Mouse (Mus musculus): ENCODE measurements around the gene Ddx39. TPM values are rescaled to one million over a fixed set of nuclear protein-coding genes. Genes with fewer than 3 reads are reported as not detected.

Gene Ddx39
- polyA plus RNA-seq, 1 experiment from 2014 or later: 215 TPM

DNA sequence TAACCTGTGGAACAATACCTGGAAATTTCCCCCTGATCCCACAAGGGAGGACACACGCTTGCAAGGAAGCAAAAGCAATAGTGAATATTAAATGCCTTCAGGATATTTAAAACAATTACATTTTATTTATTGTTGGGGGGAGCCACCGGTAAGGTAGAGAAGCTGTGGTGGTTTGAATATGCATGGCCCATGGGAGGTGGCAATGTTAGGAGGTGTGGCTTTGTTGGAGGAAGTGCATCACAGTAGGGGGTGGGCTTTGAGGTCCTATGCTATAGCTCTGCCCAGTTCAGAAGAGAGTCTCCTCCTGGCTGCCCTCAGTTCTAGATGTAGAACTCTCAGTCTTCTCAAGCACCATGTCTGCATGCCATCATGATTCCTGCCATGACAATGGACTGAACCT is 49.7 kb downstream of the Ddx39 start:
- 86% methylated on average over 2 of the region's 2 CpGs for WGBS

DNA sequence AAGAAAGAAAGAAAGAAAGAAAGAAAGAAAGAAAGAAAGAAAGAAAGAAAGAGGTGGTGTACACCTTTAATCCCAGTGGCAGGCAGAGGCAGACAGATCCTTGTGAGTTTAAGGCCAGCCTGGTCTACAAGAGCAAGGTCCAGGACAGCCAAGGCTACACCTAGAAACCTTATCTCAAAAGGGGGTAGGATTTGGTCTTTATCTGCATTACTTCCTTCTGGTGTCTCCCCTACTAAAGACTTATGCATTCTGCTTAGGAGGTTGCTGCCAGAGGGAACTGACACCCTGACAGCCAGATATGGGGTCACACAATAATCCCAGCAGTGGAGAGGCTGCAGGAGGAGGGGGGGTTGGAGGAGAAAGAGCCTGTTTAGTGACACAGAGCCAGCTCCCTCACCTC is 50.7 kb downstream of the Ddx39 start:
- ATAC-seq: no peak
- no peak overlapping the region for H3K9ac ChIP-seq
- H3K9me3 ChIP-seq: no peaks in the 10 kb centered on the region
- H3K4me2 ChIP-seq (replicated peaks): no peak overlapping the region
- H3K36me3 ChIP-seq: no peaks in the 10 kb centered on the region
- H3K4me1 ChIP-seq (replicated peaks): peaks cover 16% of the 10 kb centered on the region
- H3K27me3 ChIP-seq (replicated peaks): no peaks in the 10 kb centered on the region
- no peak overlapping the region for H3K27ac ChIP-seq
- H3K4me3 ChIP-seq (replicated peaks): no peak overlapping the region

More for the DNA sequence above, 49.7 kb downstream of the Ddx39 start:
- Histone ChIP-seq H3K4me3 (replicated peaks) (no peak overlapping the region), H3K9ac (no peak overlapping the region), H3K27ac (no peak overlapping the region), H3K27me3 (replicated peaks) (no peaks in the 10 kb centered on the region), H3K4me2 (replicated peaks) (no peak overlapping the region), H3K9me3 (no peaks in the 10 kb centered on the region), H3K36me3 (no peaks in the 10 kb centered on the region), H3K4me1 (replicated peaks) (peaks cover 12% of the 10 kb centered on the region)
- ATAC-seq: no peak

DNA sequence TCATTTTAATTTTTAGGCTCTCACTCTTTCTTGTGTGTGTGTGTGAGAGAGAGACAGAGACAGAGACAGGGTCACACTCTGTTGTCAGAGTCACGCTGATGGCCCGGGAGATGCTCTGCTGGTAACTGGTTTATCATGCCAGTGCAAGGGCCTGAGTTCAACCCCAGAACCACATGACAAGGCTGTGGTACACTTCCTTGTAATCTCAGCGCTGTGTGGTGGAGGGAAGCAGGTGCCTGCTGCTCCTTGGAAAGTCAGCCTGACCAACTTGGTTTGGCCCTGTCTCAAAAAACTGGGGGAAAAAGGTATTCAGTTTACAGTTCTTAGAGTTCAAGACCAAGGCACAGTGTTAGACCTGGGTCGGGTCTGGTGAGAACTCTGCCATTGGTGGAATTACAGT is 52.5 kb downstream of the Ddx39 start:
- ATAC-seq: no peak
- no peaks in the 10 kb centered on the region for H3K9me3 ChIP-seq
- H3K4me3 ChIP-seq (replicated peaks): no peak overlapping the region
- H3K27me3 ChIP-seq (replicated peaks): no peaks in the 10 kb centered on the region
- H3K27ac ChIP-seq: no peak overlapping the region
- no peak overlapping the region for H3K9ac ChIP-seq
- no peak overlapping the region for H3K4me2 ChIP-seq (replicated peaks)
- no peaks in the 10 kb centered on the region for H3K36me3 ChIP-seq
- H3K4me1 ChIP-seq (replicated peaks): peaks cover 17% of the 10 kb centered on the region
- 85% methylated on average over 4 of the region's 4 CpGs for WGBS

DNA sequence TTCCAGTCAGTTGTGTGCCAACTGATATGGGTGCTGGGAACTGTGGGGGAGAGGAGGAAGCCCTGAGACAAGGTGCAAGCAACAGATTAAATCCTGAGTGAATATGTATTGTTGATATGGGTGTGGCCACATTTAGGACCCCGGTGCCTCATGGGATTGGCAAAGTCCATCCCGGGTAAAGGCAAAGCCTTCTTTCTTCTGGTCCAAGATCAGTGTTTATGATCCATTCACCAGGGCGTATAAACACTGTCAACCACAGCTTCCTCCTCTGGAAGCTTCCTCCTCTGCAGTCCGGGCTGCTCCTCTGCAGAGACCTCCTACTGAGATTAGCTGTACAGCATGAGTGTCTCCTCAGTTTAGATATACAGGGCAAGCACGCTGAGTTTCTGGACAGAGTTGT is 53.5 kb downstream of the Ddx39 start:
- peak; percentile 82 for ATAC-seq
- no peaks in the 10 kb centered on the region for H3K36me3 ChIP-seq
- WGBS: 9% methylated on average over 5 of the region's 5 CpGs
- H3K9ac ChIP-seq: no peak overlapping the region
- no peak overlapping the region for H3K4me2 ChIP-seq (replicated peaks)
- H3K4me1 ChIP-seq (replicated peaks): peaks cover 21% of the 10 kb centered on the region
- H3K9me3 ChIP-seq: no peaks in the 10 kb centered on the region
- peak overlapping the region; percentile 73 for H3K27ac ChIP-seq
- H3K27me3 ChIP-seq (replicated peaks): no peaks in the 10 kb centered on the region
- H3K4me3 ChIP-seq (replicated peaks): no peak overlapping the region

DNA sequence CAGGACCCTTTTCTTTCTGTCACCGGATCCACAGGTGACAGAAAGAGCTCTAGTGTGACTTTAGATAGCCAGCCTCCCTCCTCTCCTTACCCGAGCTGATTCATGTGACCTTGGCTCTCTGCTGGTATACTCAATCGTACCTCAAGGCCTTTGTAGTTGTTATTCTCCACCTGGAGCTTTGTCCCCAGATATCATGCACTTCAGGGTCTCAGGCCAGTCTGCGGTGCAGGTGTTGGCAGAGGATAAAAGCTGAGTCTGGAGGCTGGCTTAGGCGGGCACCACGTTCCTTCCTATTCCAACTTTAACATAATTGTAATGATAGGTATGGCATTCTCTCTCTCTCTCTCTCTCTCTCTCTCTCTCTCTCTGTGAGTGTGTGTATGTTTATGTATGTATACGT is 54.7 kb downstream of the Ddx39 start:
- WGBS: 70% methylated on average over 7 of the region's 7 CpGs
- ATAC-seq: no peak
- H3K4me3 ChIP-seq (replicated peaks): no peak overlapping the region
- H3K4me2 ChIP-seq (replicated peaks): no peak overlapping the region
- no peaks in the 10 kb centered on the region for H3K9me3 ChIP-seq
- H3K27me3 ChIP-seq (replicated peaks): no peaks in the 10 kb centered on the region
- peaks cover 21% of the 10 kb centered on the region for H3K4me1 ChIP-seq (replicated peaks)
- H3K36me3 ChIP-seq: no peaks in the 10 kb centered on the region
- peak overlapping the region; percentile 73; the same call in 1 of the 2 replicates for H3K27ac ChIP-seq
- H3K9ac ChIP-seq: no peak overlapping the region

DNA sequence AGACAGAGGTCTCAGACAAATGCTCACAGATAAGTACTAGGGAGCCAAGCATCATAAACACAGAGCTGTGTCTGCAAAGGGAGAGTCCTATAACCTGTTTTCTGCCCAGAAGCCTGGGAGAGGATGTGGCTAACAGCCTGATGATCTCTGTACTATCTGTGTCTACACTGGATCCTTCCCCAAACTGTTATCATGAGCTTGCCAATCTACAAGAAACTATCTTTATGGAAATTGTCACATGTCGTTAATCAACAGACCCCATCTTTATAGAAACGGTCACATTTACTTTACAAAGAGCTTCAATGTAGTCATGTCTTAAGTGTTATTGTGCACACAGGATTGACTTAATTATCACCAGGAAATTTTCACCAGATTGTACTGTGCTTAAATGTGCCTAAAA is 55.7 kb downstream of the Ddx39 start:
- Histone ChIP-seq H3K27me3 (replicated peaks) (no peaks in the 10 kb centered on the region), H3K4me1 (replicated peaks) (peaks cover 21% of the 10 kb centered on the region), H3K9ac (no peak overlapping the region), H3K27ac (no peak overlapping the region), H3K9me3 (no peaks in the 10 kb centered on the region), H3K4me2 (replicated peaks) (no peak overlapping the region), H3K4me3 (replicated peaks) (no peak overlapping the region), H3K36me3 (no peaks in the 10 kb centered on the region)
- ATAC-seq: no peak
- 73% methylated on average over 2 of the region's 2 CpGs for WGBS

DNA sequence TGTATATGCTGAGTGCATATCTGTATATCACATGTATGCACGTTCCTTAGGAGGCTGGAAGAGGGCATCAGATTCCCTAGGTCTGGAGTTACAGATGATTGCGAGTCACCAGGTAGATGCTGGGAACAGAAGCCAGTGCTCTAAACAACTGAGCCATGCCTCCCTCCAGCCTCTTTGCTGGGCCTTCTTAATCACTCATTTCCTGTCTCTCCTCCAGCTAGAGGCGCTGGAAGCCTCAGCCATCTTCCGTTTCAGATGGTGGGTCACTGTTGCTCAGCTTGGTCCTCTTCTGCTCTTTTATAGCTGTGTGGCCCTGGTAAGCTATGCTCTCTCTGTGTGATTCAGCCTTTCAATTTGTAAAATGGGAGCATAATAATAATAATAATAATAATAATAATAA is 56.8 kb downstream of the Ddx39 start:
- H3K4me2 ChIP-seq (replicated peaks): no peak overlapping the region
- H3K36me3 ChIP-seq: no peaks in the 10 kb centered on the region
- no peak overlapping the region for H3K27ac ChIP-seq
- H3K4me1 ChIP-seq (replicated peaks): peaks cover 25% of the 10 kb centered on the region
- ATAC-seq: no peak
- H3K27me3 ChIP-seq (replicated peaks): no peaks in the 10 kb centered on the region
- 47% methylated on average over 4 of the region's 4 CpGs for whole genome bisulfite sequencing
- no peaks in the 10 kb centered on the region for H3K9me3 ChIP-seq
- no peak overlapping the region for H3K9ac ChIP-seq
- no peak overlapping the region for H3K4me3 ChIP-seq (replicated peaks)

DNA sequence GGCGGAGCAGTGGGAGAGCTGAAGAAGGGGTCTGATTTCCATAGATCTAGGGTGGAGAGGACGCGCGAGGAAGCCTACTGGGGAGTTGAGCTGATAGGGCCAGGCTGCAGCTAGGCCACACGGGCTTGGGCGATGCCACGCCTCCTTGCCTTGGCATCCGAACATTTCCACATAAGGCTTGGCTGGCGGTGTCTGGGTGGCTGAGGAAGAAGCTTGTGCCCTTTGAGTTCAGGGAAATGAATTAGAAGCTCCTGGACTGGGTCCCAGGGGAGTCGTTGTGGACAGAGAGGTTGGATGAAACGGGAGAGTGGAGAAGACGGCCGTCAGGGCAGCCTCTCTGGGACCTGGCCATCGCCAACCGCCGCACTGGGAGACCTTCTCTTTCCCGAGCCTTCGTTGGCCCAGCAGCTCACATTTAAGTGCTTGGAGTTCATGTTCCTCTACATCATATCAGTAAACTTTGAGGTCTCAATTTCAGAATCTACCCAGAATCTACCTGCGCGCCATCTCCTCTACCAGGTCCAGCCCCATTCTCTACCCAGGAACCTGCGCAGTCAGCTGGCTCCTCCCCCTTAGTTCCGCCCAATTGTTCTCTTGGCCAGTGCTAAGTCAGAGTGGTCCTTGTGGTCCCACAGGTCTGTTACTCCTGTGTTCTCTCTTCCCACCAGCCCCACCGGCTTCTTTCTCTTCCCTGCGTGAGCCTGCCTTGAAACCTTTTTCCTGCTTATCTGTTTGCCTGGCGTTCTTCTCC is 57.9 kb downstream of the Ddx39 start:
- Histone ChIP-seq H3K4me1 (replicated peaks) (peaks cover 25% of the 10 kb centered on the region), H3K36me3 (no peaks in the 10 kb centered on the region), H3K4me2 (replicated peaks) (peak overlapping the region; percentile 68), H3K9ac (0 out of 2 replicates have a peak overlapping the region, but pooled peaks have one; percentile 8), H3K9me3 (no peaks in the 10 kb centered on the region), H3K4me3 (replicated peaks) (peak overlapping the region; percentile 33), H3K27ac (no peak overlapping the region), H3K27me3 (replicated peaks) (no peaks in the 10 kb centered on the region)
- ATAC-seq: peak; percentile 70
- WGBS: 30% methylated on average over 25 of the region's 25 CpGs

DNA sequence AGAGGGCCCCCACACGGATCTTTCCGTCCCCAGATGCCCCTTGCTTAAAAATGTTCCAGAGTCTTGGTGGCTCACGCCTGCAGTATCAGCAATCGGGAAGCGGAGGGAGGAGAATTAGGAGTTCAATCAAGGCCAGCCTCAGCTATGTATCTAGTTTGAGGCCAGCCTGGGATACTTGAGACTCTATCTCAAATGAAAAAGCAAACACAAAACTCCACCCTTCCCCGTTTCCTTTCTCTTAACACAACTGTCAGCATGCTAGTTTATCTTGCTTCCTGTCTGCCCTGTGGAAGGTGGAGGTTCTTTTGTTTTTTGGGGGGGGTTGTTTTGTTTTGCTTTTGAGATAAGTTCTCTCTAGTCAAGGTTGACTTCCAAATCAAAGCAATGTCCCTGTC is 58.5 kb downstream of the Ddx39 start:
- Histone ChIP-seq H3K4me1 (replicated peaks) (peaks cover 23% of the 10 kb centered on the region), H3K4me2 (replicated peaks) (peak overlapping the region; percentile 68), H3K4me3 (replicated peaks) (peak overlapping the region; percentile 33), H3K36me3 (no peaks in the 10 kb centered on the region), H3K27me3 (replicated peaks) (no peaks in the 10 kb centered on the region), H3K9ac (no peak overlapping the region), H3K9me3 (no peaks in the 10 kb centered on the region), H3K27ac (no peak overlapping the region)
- no peak for ATAC-seq
- WGBS: 41% methylated on average over 6 of the region's 6 CpGs

DNA sequence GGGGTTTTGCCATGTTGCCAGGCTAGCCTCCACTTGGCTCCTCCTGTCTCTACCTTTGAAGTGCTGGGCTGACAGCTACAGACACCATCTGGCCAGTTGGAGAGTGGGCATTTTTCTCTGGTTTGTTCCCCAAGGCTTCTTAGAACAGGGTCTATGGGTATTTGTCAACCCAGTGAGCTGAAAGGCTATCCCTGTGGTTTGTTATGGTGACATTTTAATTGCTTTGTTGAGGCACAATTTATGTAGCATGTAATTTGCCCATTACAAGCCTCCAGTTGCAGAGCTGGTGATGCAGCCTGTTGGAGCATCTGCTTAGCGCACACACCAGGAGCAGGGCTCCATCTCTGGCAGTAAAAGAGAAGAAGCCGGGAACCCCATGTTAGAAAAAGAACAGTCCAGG is 59.2 kb downstream of the Ddx39 start:
- no peak for ATAC-seq
- no peak overlapping the region for H3K4me3 ChIP-seq (replicated peaks)
- peaks cover 21% of the 10 kb centered on the region for H3K4me1 ChIP-seq (replicated peaks)
- 82% methylated on average over 2 of the region's 2 CpGs for WGBS
- no peaks in the 10 kb centered on the region for H3K27me3 ChIP-seq (replicated peaks)
- H3K9me3 ChIP-seq: no peaks in the 10 kb centered on the region
- H3K36me3 ChIP-seq: no peaks in the 10 kb centered on the region
- H3K9ac ChIP-seq: no peak overlapping the region
- H3K4me2 ChIP-seq (replicated peaks): no peak overlapping the region
- no peak overlapping the region for H3K27ac ChIP-seq

Other genes starting within 250 kb of the Ddx39 start
- not detected in 2 replicates for gene Olfr370, start 179.4 kb upstream of the Ddx39 start, polyA plus RNA-seq (2015; fragmentation: Nextera tagmentation; extraction: Ambion mirVana)
- gene Ndufb7, start 148.5 kb upstream of the Ddx39 start, polyA plus RNA-seq (2015; fragmentation: Nextera tagmentation; extraction: Ambion mirVana): 370 and 398 TPM in 2 replicates
- 610 and 639 TPM in 2 replicates for gene Tecr, start 107.2 kb upstream of the Ddx39 start, polyA plus RNA-seq (2015; fragmentation: Nextera tagmentation; extraction: Ambion mirVana)
- gene Dnajb1, start 107.0 kb upstream of the Ddx39 start, polyA plus RNA-seq (2015; fragmentation: Nextera tagmentation; extraction: Ambion mirVana): 47.0 and 48.2 TPM in 2 replicates
- gene Gipc1, start 62.5 kb upstream of the Ddx39 start, polyA plus RNA-seq (2015; fragmentation: Nextera tagmentation; extraction: Ambion mirVana): 163 and 166 TPM in 2 replicates
- gene Ptger1, start 48.5 kb upstream of the Ddx39 start, polyA plus RNA-seq (2015; fragmentation: Nextera tagmentation; extraction: Ambion mirVana): 1.2 and 1.6 TPM in 2 replicates
- 34.4 and 35.2 TPM in 2 replicates for gene Pkn1, start 16.0 kb upstream of the Ddx39 start, polyA plus RNA-seq (2015; fragmentation: Nextera tagmentation; extraction: Ambion mirVana)
- 32.3 and 35.4 TPM in 2 replicates for gene Adgre5, start 26.1 kb downstream of the Ddx39 start, polyA plus RNA-seq (2015; fragmentation: Nextera tagmentation; extraction: Ambion mirVana)
- gene Adgrl1, start 184.9 kb downstream of the Ddx39 start, polyA plus RNA-seq (2015; fragmentation: Nextera tagmentation; extraction: Ambion mirVana): 11.0 and 13.4 TPM in 2 replicates
- 0.44 and 0.47 TPM in 2 replicates for gene Gm10644, start 240.0 kb downstream of the Ddx39 start, polyA plus RNA-seq (2015; fragmentation: Nextera tagmentation; extraction: Ambion mirVana)
- gene Asf1b, start 240.3 kb downstream of the Ddx39 start, polyA plus RNA-seq (2015; fragmentation: Nextera tagmentation; extraction: Ambion mirVana): 57.8 and 60.9 TPM in 2 replicates

Data from intestine, embryonic 15.5 days (tissue).